Mouse (Mus musculus) cerebellum, adult 2 months (tissue): Measurements from ENCODE around the gene Parva.

Experiments
- CTCF ChIP-seq: fragments of 200-500 bp; IDR thresholded peaks from 2 replicates; pipeline ENCODE4 v1.5.1; 2011; ENCODE audit warnings: low read depth, mild to moderate bottlenecking, control low read depth, low read length, moderate library complexity, borderline replicate concordance; ENCODE audit not compliant: insufficient read depth
- POLR2A ChIP-seq: fragments of 200-500 bp; IDR thresholded peaks from 2 replicates; pipeline ENCODE4 v1.6.1; 2011; ENCODE audit warnings: low read length, control low read depth, borderline replicate concordance; ENCODE audit not compliant: insufficient read depth

DNA sequence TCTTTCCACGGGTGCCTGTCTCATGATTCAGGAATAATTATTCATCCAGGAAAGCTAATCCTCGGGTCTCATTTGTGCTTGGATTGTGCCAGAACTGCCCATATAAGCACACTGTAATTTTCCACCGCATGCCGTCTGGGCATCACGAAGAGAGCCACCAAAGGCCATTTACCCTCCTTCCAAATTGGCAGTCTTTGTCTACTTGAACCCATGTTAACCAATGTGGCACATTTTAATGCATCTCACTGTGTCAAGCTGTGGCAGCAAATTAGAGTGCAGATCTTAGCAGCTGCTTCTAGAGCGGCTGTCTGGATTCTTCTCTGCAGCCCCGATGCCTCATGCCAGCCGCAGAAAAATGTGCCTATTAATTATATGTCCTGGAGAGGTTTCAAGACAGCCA lies 176.9 kb downstream of the Parva start:
- TF ChIP-seq CTCF (no peak), POLR2A (no peak)
